Mouse (Mus musculus): ENCODE measurements at regions not wholly inside any gene's neighbourhood (a gene's known extent, or its start where the extent isn't known, plus 50 kb on each side); places are given as distances from the start of the nearest gene placed in this dataset.

- TF ChIP-seq TAL1 (IDR thresholded peaks at IDR 0.05; ENCODE audit: low read length) = no peak
- 0 out of 2 replicates have a peak, but pooled peaks have one; percentile 11 for TF ChIP-seq GATA1 (IDR thresholded peaks at IDR 0.05; ENCODE audit: low read length)
These were observed 186.1 kb downstream of the Cdc5l start for GRCm38 (mm10) chr17:45247142-45248137.

Measured in erythroblast, embryonic 14.5 days (primary cell).